Mouse (Mus musculus) thymus, adult 2 months (tissue): ENCODE measurements around the gene Ccnl1.

Experiments used
- CTCF ChIP-seq: fragments of 200-500 bp; IDR thresholded peaks from 2 replicates; pipeline ENCODE4 v1.5.1; 2012; ENCODE audit warnings: mild to moderate bottlenecking, control low read depth, low read length, moderate library complexity, borderline replicate concordance; ENCODE audit not compliant: control insufficient read depth, poor library complexity, insufficient read depth; ENCODE audit errors: extremely low read depth
- POLR2A ChIP-seq: fragments of 200-500 bp; IDR thresholded peaks from 2 replicates; pipeline ENCODE4 v1.6.1; 2012; ENCODE audit warnings: mild to moderate bottlenecking, low read length, control low read depth, moderate library complexity; ENCODE audit not compliant: control insufficient read depth, poor library complexity, insufficient read depth; ENCODE audit errors: extremely low read depth

DNA sequence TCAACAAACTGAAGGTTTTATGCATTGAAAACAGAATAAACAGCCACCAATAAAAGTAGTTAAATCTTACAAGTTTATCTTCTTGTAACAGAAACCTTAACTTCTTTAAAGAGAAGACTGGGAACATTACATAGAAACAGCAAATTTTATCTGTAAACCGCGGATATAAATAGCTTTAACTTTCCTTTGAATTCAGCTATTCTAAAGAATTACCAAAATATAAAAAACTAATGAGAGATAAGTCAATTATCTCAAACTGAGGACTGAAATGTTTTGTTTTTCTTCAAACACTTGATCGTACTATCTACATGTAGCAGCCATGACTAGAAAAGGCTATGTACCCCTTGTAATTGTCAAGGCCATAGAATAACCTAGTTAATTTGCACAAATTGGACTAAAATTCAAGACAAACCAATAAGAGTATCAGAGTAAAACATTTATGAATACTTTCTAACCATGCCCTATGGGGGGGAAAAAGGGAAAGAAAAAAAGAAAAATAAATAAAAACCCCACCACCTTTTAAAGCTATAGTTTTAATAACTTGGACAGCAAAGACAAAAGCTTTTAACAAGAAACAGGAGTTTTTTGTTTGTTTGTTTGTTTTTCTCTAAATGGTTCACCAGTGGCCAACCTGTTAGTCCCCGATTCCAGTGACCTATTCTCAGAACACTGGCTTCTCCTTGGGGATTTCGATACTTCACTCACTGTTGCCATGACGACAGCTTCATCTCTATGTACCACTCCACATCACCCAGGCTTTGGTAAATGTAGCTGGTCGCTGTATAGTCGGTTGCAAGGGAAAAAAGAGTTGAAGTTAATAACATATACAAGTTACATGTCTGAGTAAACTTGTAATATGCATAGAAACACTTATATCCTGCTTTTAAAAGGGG lies 3.3 kb downstream of the Ccnl1 start:
- TF ChIP-seq CTCF (no peak), POLR2A (no peak)
